Mouse (Mus musculus): ENCODE results near the gene Eya2. TPM values are rescaled to one million over a fixed set of nuclear protein-coding genes. Genes with fewer than 3 reads are reported as not detected.

Gene Eya2
- 0.49 and 0.84 TPM in 2 replicates for polyA plus RNA-seq (2015; fragmentation: Nextera tagmentation; extraction: Ambion mirVana)

GRCm38 (mm10) chr2:165594907-165595675 is at the start of gene Eya2:
TSS of gene Eya2 (plus strand) at chr2:165595032.

Other genes starting within 250 kb of the Eya2 start
- 0.08 and 0.17 TPM in 2 replicates for gene Zfp663, start 226.3 kb upstream of the Eya2 start, polyA plus RNA-seq (2015; fragmentation: Nextera tagmentation; extraction: Ambion mirVana)
- gene Zfp334, start 206.8 kb upstream of the Eya2 start, polyA plus RNA-seq (2015; fragmentation: Nextera tagmentation; extraction: Ambion mirVana) = 0.51 and 0.82 TPM in 2 replicates
- gene Ocstamp, start 194.6 kb upstream of the Eya2 start, polyA plus RNA-seq (2015; fragmentation: Nextera tagmentation; extraction: Ambion mirVana) = 0.29 and 0.36 TPM in 2 replicates
- 0.24 and 0.45 TPM in 2 replicates for gene Slc13a3, start 121.8 kb upstream of the Eya2 start, polyA plus RNA-seq (2015; fragmentation: Nextera tagmentation; extraction: Ambion mirVana)
- 10.9 and 14.4 TPM in 2 replicates for gene Trp53rka, start 101.7 kb upstream of the Eya2 start, polyA plus RNA-seq (2015; fragmentation: Nextera tagmentation; extraction: Ambion mirVana)
- 1.7 and 1.9 TPM in 2 replicates for gene Slc2a10, start 91.2 kb upstream of the Eya2 start, polyA plus RNA-seq (2015; fragmentation: Nextera tagmentation; extraction: Ambion mirVana)